Mouse (Mus musculus) heart, postnatal 0 days (tissue): ENCODE measurements around the gene Eef1a1.

ENCODE experiments used
- CTCF ChIP-seq: IDR thresholded peaks from 2 replicates; pipeline ENCODE4 v1.5.1; 2016; ENCODE audit warnings: antibody characterized with exemption, control low read depth, low read depth
- EP300 ChIP-seq: IDR thresholded peaks from 2 replicates; pipeline ENCODE4 v1.6.1; 2016; ENCODE audit warnings: antibody characterized with exemption, low read depth

DNA sequence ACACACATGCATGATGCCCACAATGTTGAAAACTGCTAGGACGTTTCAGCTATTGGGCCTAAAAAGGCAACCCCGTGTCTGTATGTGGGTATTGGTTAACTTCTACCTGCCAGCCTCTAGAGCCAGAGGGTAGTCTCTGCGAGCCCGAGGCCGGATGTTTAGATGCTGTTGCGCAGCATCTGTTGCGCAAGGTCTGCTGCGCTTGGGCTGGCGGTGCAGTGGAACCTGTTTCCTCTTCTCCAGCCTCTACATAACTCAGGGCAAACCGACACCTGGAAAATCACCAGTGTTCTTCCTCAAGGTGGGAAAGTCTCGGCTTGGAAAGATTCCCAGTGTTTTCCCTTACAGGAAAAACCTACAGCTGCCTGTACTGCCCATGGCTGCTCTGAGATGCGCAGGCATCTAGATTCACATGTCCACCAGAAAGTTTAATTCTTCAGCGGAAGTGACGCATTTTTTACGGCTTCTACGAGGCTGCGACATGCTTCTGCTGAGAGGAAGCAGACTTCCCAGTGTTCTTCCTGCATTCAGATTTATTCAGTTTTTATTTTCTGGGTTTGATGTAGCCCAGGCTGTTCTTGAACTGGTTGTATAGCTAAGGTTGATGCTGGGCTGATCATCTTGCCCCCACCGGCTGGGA is 44.5 kb upstream of the Eef1a1 start:
- TF ChIP-seq CTCF (no peak), EP300 (no peak)
